In genomic region chr8:103625166-103625890, GRCm38 (mm10) we compare ENCODE assay signal across 22 mouse cellular contexts.
DNase-seq lines count a peak whose midpoint lies in the region; ATAC-seq and TF ChIP-seq lines count a peak whose summit lies in the region.
"Had no signal": no experiment of that assay in that cellular context is flagged by ENCODE, and none has a peak within 500 bp of the region (broad histone marks: within the 10 kb centered on the region; RNA-seq: fewer than 3 reads in every experiment).

No protein-coding gene starts in this region.

- 53% methylated on average over 7 of the region's 7 CpGs for WGBS in lung, embryonic 14.5 days

- no peak overlapping the region for H3K27ac ChIP-seq in lung, embryonic 14.5 days (ENCODE audit: low read depth)
- H3K27ac ChIP-seq: embryonic facial prominence, embryonic 13.5 days; forebrain, embryonic 13.5 days; intestine, embryonic 15.5 days; left cerebral cortex, adult 2 months; limb, embryonic 15.5 days; liver, embryonic 14.5 days had no signal

- DNase-seq in adrenal gland, adult (ENCODE audit: inconsistent age in 2 of 2, low spot score in 1 of 2): peak; percentile 8 to 67
- DNase-seq in adrenal gland, postnatal 4 days (ENCODE audit: low spot score in 2 of 2): no peak
- peak; percentile 16 to 21 for DNase-seq in cerebellum, postnatal 25 days
- no peak for DNase-seq in cerebellum, adult 18-20 months
- peak; percentile 51 for DNase-seq in lung, embryonic 14.5 days
- no peak for DNase-seq in lung, adult 18-20 months
- peak; percentile 10 to 20 for DNase-seq in adrenal gland, postnatal 36 days
- no peak for DNase-seq in MN1 (ENCODE audit: low spot score)
- DNase-seq: cerebellum, adult 9-11 months; gastrocnemius, postnatal 14 days; heart, adult 11 months; kidney, adult 9 months; left cerebral cortex, postnatal 4 days; thymus, postnatal 25 days had no signal

- no peaks in the 10 kb centered on the region for H3K36me3 ChIP-seq in lung, embryonic 14.5 days (ENCODE audit: insufficient read depth)
- H3K36me3 ChIP-seq: embryonic facial prominence, embryonic 13.5 days; intestine, embryonic 15.5 days; limb, embryonic 15.5 days had no signal

- H3K27me3 ChIP-seq in lung, embryonic 14.5 days (ENCODE audit: insufficient read depth, low read length): no peaks in the 10 kb centered on the region
- H3K27me3 ChIP-seq: embryonic facial prominence, embryonic 13.5 days; forebrain, embryonic 13.5 days; intestine, embryonic 15.5 days; limb, embryonic 15.5 days had no signal

- no peaks in the 10 kb centered on the region for H3K9me3 ChIP-seq in lung, embryonic 14.5 days (ENCODE audit: low read depth, low read length)
- H3K9me3 ChIP-seq: embryonic facial prominence, embryonic 13.5 days; forebrain, embryonic 13.5 days; intestine, embryonic 15.5 days; limb, embryonic 15.5 days had no signal

- H3K4me3 ChIP-seq in lung, embryonic 14.5 days (ENCODE audit: low read depth, low read length): no peak overlapping the region
- H3K4me3 ChIP-seq: embryonic facial prominence, embryonic 13.5 days; forebrain, embryonic 13.5 days; intestine, embryonic 15.5 days; left cerebral cortex, adult 2 months; limb, embryonic 15.5 days had no signal

- no peak for TF ChIP-seq CTCF in lung, embryonic 14.5 days (IDR thresholded peaks at IDR 0.05; ENCODE audit: low read depth)

- no peak for ATAC-seq in lung, embryonic 14.5 days (ENCODE audit: insufficient read depth)
- ATAC-seq: intestine, embryonic 15.5 days had no signal

- H3K4me1 ChIP-seq in lung, embryonic 14.5 days (ENCODE audit: insufficient read depth): no peaks in the 10 kb centered on the region; the same call in 1 of the 2 replicates
- H3K4me1 ChIP-seq: intestine, embryonic 15.5 days had no signal

- no peak overlapping the region for H3K9ac ChIP-seq in lung, embryonic 14.5 days
- H3K9ac ChIP-seq: embryonic facial prominence, embryonic 13.5 days; forebrain, embryonic 13.5 days; intestine, embryonic 15.5 days; limb, embryonic 15.5 days; liver, embryonic 14.5 days had no signal

- no peak overlapping the region for H3K4me2 ChIP-seq in lung, embryonic 14.5 days
- H3K4me2 ChIP-seq: embryonic facial prominence, embryonic 13.5 days; forebrain, embryonic 13.5 days; heart, embryonic 11.5 days; intestine, embryonic 15.5 days; limb, embryonic 15.5 days; midbrain, embryonic 11.5 days had no signal

Comparison
In these comparisons a context has a peak if more than half of its experiments do, and no peak if none do; other contexts are left out.
1. DNase-seq: peak in adrenal gland, adult (2 of 2), cerebellum, postnatal 25 days (2 of 2), lung, embryonic 14.5 days (single experiment) and adrenal gland, postnatal 36 days (2 of 2); none in adrenal gland, postnatal 4 days (0 of 2), cerebellum, adult 18-20 months (0 of 2), lung, adult 18-20 months (0 of 2) and MN1 (single experiment).